Comparison of ENCODE assay signal across 29 mouse cellular contexts in the genomic region with DNA sequence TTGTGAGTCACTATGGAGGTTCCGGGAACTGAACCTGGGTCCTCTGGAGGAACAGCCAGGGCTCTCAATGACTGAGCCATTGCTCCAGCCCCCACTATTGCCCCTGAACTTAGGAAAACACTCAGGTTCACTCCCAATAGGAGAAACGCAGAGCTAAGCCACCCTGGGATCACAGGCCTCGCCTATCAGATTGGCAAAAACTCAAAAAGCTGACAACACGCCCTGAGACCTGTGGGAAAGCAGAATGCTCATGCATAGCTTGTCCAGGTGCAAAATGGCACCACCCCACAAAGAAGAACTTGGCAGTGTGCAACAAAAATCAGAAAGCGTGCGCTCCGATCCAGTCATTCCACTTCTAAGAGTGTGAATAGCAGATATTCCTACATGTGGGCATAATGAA. TPM values are rescaled to one million over a fixed set of nuclear protein-coding genes. Genes with fewer than 3 reads are reported as not detected.
DNase-seq lines count a peak whose midpoint lies in the region; ATAC-seq and TF ChIP-seq lines count a peak whose summit lies in the region.
"Had no signal": no experiment of that assay in that cellular context is flagged by ENCODE, and none has a peak within 500 bp of the region (broad histone marks: within the 10 kb centered on the region; RNA-seq: fewer than 3 reads in every experiment).

No protein-coding gene starts in this region.

- WGBS in liver, adult 2 months, result 59% methylated on average over 7 of the region's 7 CpGs
- 81% methylated on average over 7 of the region's 7 CpGs for WGBS in liver, embryonic 12.5 days (ENCODE audit: insufficient replicate concordance)
- 81% methylated on average over 7 of the region's 7 CpGs for WGBS in intestine, embryonic 16.5 days
- 71% methylated on average over 7 of the region's 7 CpGs for WGBS in stomach, embryonic 15.5 days

- H3K27ac ChIP-seq in liver, adult 2 months (replicated peaks; ENCODE audit: insufficient read depth, low read depth, low read length), result no peak overlapping the region
- no peak overlapping the region for H3K27ac ChIP-seq in liver, embryonic 12.5 days
- no peak overlapping the region for H3K27ac ChIP-seq in intestine, embryonic 16.5 days (ENCODE audit: low read length)
- H3K27ac ChIP-seq in stomach, embryonic 15.5 days, result no peak overlapping the region
- H3K27ac ChIP-seq: embryonic facial prominence, embryonic 15.5 days; forebrain, embryonic 13.5 days; gastrocnemius, adult 2 months; heart, embryonic 15.5 days; hindbrain, embryonic 13.5 days; hindbrain, postnatal 0 days had no signal

- H3K9me3 ChIP-seq in liver, embryonic 12.5 days (replicated peaks), result no peaks in the 10 kb centered on the region
- H3K9me3 ChIP-seq in intestine, embryonic 16.5 days (ENCODE audit: control insufficient read depth, low read length), result no peaks in the 10 kb centered on the region
- no peaks in the 10 kb centered on the region for H3K9me3 ChIP-seq in stomach, embryonic 15.5 days
- H3K9me3 ChIP-seq: embryonic facial prominence, embryonic 15.5 days; forebrain, embryonic 13.5 days; heart, embryonic 15.5 days; hindbrain, embryonic 13.5 days had no signal

- no peak for TF ChIP-seq CTCF in liver, adult 2 months (IDR thresholded peaks at IDR 0.05; ENCODE audit: low read depth, low read length)

- no peak overlapping the region for H3K4me2 ChIP-seq in liver, embryonic 12.5 days
- H3K4me2 ChIP-seq in intestine, embryonic 16.5 days (ENCODE audit: low read depth, low read length), result no peak overlapping the region
- H3K4me2 ChIP-seq in stomach, embryonic 15.5 days, result no peak overlapping the region
- H3K4me2 ChIP-seq: embryonic facial prominence, embryonic 15.5 days; forebrain, embryonic 13.5 days; heart, embryonic 11.5 days; heart, embryonic 15.5 days; hindbrain, embryonic 13.5 days had no signal

- H3K27me3 ChIP-seq in liver, adult 2 months (ENCODE audit: control insufficient read depth, insufficient read depth, low read length), result no peaks in the 10 kb centered on the region
- no peaks in the 10 kb centered on the region for H3K27me3 ChIP-seq in liver, embryonic 12.5 days (replicated peaks)
- no peaks in the 10 kb centered on the region for H3K27me3 ChIP-seq in intestine, embryonic 16.5 days (replicated peaks; ENCODE audit: control insufficient read depth, insufficient read depth, low read length)
- no peaks in the 10 kb centered on the region for H3K27me3 ChIP-seq in stomach, embryonic 15.5 days (replicated peaks)
- H3K27me3 ChIP-seq: embryonic facial prominence, embryonic 15.5 days; forebrain, embryonic 13.5 days; heart, embryonic 15.5 days; hindbrain, embryonic 13.5 days; Patski had no signal

- no peak overlapping the region for H3K4me3 ChIP-seq in liver, adult 2 months (ENCODE audit: insufficient read depth, low read depth, low read length)
- no peak overlapping the region for H3K4me3 ChIP-seq in liver, embryonic 12.5 days
- no peak overlapping the region for H3K4me3 ChIP-seq in intestine, embryonic 16.5 days (ENCODE audit: low read length)
- H3K4me3 ChIP-seq in stomach, embryonic 15.5 days (replicated peaks), result no peak overlapping the region
- H3K4me3 ChIP-seq: embryonic facial prominence, embryonic 15.5 days; forebrain, embryonic 13.5 days; gastrocnemius, adult 2 months; heart, embryonic 15.5 days; hindbrain, embryonic 13.5 days had no signal

- no peaks in the 10 kb centered on the region for H3K79me2 ChIP-seq in liver, adult 2 months (ENCODE audit: control insufficient read depth, insufficient read depth, low read length)

- peak; percentile 77 for DNase-seq in liver, adult 2 months (ENCODE audit: extremely low read depth, low read depth, low spot score)
- DNase-seq in cerebellum, adult 11-12 months, result no peak
- no peak for DNase-seq in urinary bladder, adult 2 months (ENCODE audit: low spot score)
- no peak for DNase-seq in adrenal gland, postnatal 36 days
- DNase-seq: adrenal gland, postnatal 14 days; cerebellum, adult 8-10 months; cerebellum, postnatal 14 days; embryo, embryonic 11 days; forebrain, postnatal 0 days; gastrocnemius, adult 2 months; gastrocnemius, postnatal 25 days; heart, adult 18-20 months; heart, postnatal 14 days had no signal

- H3K9ac ChIP-seq in liver, adult 2 months (ENCODE audit: low read depth, low read length), result no peak overlapping the region
- H3K9ac ChIP-seq in liver, embryonic 12.5 days, result no peak overlapping the region
- H3K9ac ChIP-seq in intestine, embryonic 16.5 days (ENCODE audit: low read depth, low read length), result no peak overlapping the region
- H3K9ac ChIP-seq in stomach, embryonic 15.5 days, result no peak overlapping the region
- H3K9ac ChIP-seq: embryonic facial prominence, embryonic 15.5 days; forebrain, embryonic 13.5 days; forebrain, postnatal 0 days; heart, embryonic 15.5 days; hindbrain, embryonic 13.5 days had no signal

- no peak for TF ChIP-seq POLR2A in liver, adult 2 months (IDR thresholded peaks at IDR 0.05; ENCODE audit: extremely low read depth, insufficient read depth, low read length)

- no peak for ATAC-seq in liver, embryonic 12.5 days
- peak; percentile 38; the same call in 1 of the 2 replicates for ATAC-seq in intestine, embryonic 16.5 days
- peak; percentile 75; the same call in 1 of the 2 replicates for ATAC-seq in stomach, embryonic 15.5 days (ENCODE audit: insufficient read depth, low FRiP score, low read depth)
- ATAC-seq: activated CD4-positive, CD25-positive, alpha-beta regulatory T cell, adult 4 months; forebrain, embryonic 13.5 days; forebrain, postnatal 0 days; hindbrain, postnatal 0 days; Patski had no signal

- H3K4me1 ChIP-seq in liver, adult 2 months (ENCODE audit: control insufficient read depth, insufficient read depth, low read length), result peaks cover 3% of the 10 kb centered on the region; the same call in 1 of the 2 replicates
- peaks cover 47% of the 10 kb centered on the region for H3K4me1 ChIP-seq in liver, embryonic 12.5 days
- no peaks in the 10 kb centered on the region for H3K4me1 ChIP-seq in intestine, embryonic 16.5 days (ENCODE audit: control insufficient read depth, insufficient read depth, low read length)
- H3K4me1 ChIP-seq in stomach, embryonic 15.5 days, result no peaks in the 10 kb centered on the region
- H3K4me1 ChIP-seq: embryonic facial prominence, embryonic 15.5 days; forebrain, embryonic 13.5 days; hindbrain, embryonic 13.5 days had no signal

- H3K36me3 ChIP-seq in liver, adult 2 months (ENCODE audit: control insufficient read depth, insufficient read depth, low read length), result no peaks in the 10 kb centered on the region
- no peaks in the 10 kb centered on the region for H3K36me3 ChIP-seq in liver, embryonic 12.5 days
- no peaks in the 10 kb centered on the region for H3K36me3 ChIP-seq in intestine, embryonic 16.5 days (ENCODE audit: control insufficient read depth, insufficient read depth, low read length)
- H3K36me3 ChIP-seq in stomach, embryonic 15.5 days, result no peaks in the 10 kb centered on the region
- H3K36me3 ChIP-seq: embryonic facial prominence, embryonic 15.5 days; heart, embryonic 15.5 days; hindbrain, embryonic 13.5 days had no signal

RNA-seq across cellular contexts. Expression of a gene that starts 26.9 kb away (rescaled TPM):
- total RNA-seq in liver, adult 2 months (2014; rRNA removed), result not detected in 2 replicates
- polyA plus RNA-seq in liver, adult 2 months (2012; rRNA removed), result not detected in 2 replicates
- polyA plus RNA-seq in liver, embryonic 12.5 days (2016; fragmentation: Nextera tagmentation; extraction: Ambion mirVana), result not detected in 2 replicates
- 0.34 TPM in 1 of 2 replicates, not detected in the other for polyA plus RNA-seq in intestine, embryonic 16.5 days (2015; fragmentation: Nextera tagmentation; extraction: Ambion mirVana)
- polyA plus RNA-seq in stomach, embryonic 15.5 days (2015; fragmentation: Nextera tagmentation; extraction: Ambion mirVana), result not detected in 2 replicates
- polyA plus RNA-seq in urinary bladder, adult 2 months (2012; rRNA removed), result not detected in 2 replicates
- not detected for total RNA-seq in adrenal gland, postnatal 36 days (2021)
- total RNA-seq: adrenal gland, adult 18-20 months; adrenal gland, postnatal 14 days; common myeloid progenitor, adult 5-6 weeks; gastrocnemius, adult 2 months; gastrocnemius, postnatal 25 days; hematopoietic stem cell, adult 5-6 weeks; hindbrain, postnatal 0 days had no signal
- polyA plus RNA-seq: activated CD4-positive, CD25-positive, alpha-beta regulatory T cell, adult 4 months; C2C12; embryonic facial prominence, embryonic 11.5 days; forebrain, embryonic 13.5 days; hindbrain, embryonic 13.5 days; Patski had no signal

RNA-seq across cellular contexts. Expression of a gene that starts 38.3 kb away (rescaled TPM):
- 0.18 TPM in 1 of 2 replicates, not detected in the other for total RNA-seq in liver, adult 2 months (2014; rRNA removed)
- polyA plus RNA-seq in liver, adult 2 months (2012; rRNA removed), result 0.06 TPM in 2 replicates
- polyA plus RNA-seq in liver, embryonic 12.5 days (2016; fragmentation: Nextera tagmentation; extraction: Ambion mirVana), result 0.17 and 0.20 TPM in 2 replicates
- polyA plus RNA-seq in intestine, embryonic 16.5 days (2015; fragmentation: Nextera tagmentation; extraction: Ambion mirVana), result 12.8 and 15.7 TPM in 2 replicates
- polyA plus RNA-seq in stomach, embryonic 15.5 days (2015; fragmentation: Nextera tagmentation; extraction: Ambion mirVana), result 2.5 and 4.1 TPM in 2 replicates
- 43.3 and 50.5 TPM in 2 replicates for polyA plus RNA-seq in urinary bladder, adult 2 months (2012; rRNA removed)
- total RNA-seq in adrenal gland, postnatal 36 days (2021), result 1 to 10 TPM in 1 of 2 experiments, under 1 TPM in 1; 0.46 to 1.1 TPM
- total RNA-seq: common myeloid progenitor, adult 5-6 weeks had no signal
- polyA plus RNA-seq: activated CD4-positive, CD25-positive, alpha-beta regulatory T cell, adult 4 months had no signal

RNA-seq across cellular contexts. Expression of a gene that starts 46.9 kb away (rescaled TPM):
- total RNA-seq in liver, adult 2 months (2014; rRNA removed), result 60.5 and 63.4 TPM in 2 replicates
- 5.8 and 6.8 TPM in 2 replicates for polyA plus RNA-seq in liver, adult 2 months (2012; rRNA removed)
- 43.8 and 46.4 TPM in 2 replicates for polyA plus RNA-seq in liver, embryonic 12.5 days (2016; fragmentation: Nextera tagmentation; extraction: Ambion mirVana)
- 18.0 and 18.1 TPM in 2 replicates for polyA plus RNA-seq in intestine, embryonic 16.5 days (2015; fragmentation: Nextera tagmentation; extraction: Ambion mirVana)
- polyA plus RNA-seq in stomach, embryonic 15.5 days (2015; fragmentation: Nextera tagmentation; extraction: Ambion mirVana), result 28.5 and 28.8 TPM in 2 replicates
- polyA plus RNA-seq in urinary bladder, adult 2 months (2012; rRNA removed), result 27.8 and 28.7 TPM in 2 replicates
- total RNA-seq in adrenal gland, postnatal 36 days (2021), result 10 to 100 TPM; 81.7 to 88.7 TPM
